Mouse (Mus musculus) ES-Bruce4 (cell line): ENCODE data around the gene Krt34. TPM values are rescaled to one million over a fixed set of nuclear protein-coding genes. Genes with fewer than 3 reads are reported as not detected.
A peak's percentile ranks its signal among the peaks of the same experiment; 100 is the strongest.

ENCODE experiments used
- H3K27ac ChIP-seq: 2 replicates; pipeline ENCODE4 v1.5.1; 2012; ENCODE audit warnings: low read length, inconsistent platforms; ENCODE audit not compliant: insufficient read depth
- H3K27me3 ChIP-seq: 2 replicates; pipeline ENCODE4 v1.6.1; 2012; ENCODE audit warnings: mild to moderate bottlenecking, low read length, inconsistent platforms; ENCODE audit not compliant: control insufficient read depth, poor library complexity, insufficient read depth, severe bottlenecking
- H3K36me3 ChIP-seq: 2 replicates; pipeline ENCODE4 v1.6.1; 2012; ENCODE audit warnings: inconsistent platforms, mild to moderate bottlenecking, low read length, moderate library complexity; ENCODE audit not compliant: control insufficient read depth, poor library complexity, insufficient read depth, severe bottlenecking
- H3K4me1 ChIP-seq: one replicate; pipeline ENCODE4 v1.8.1; 2011; ENCODE audit warnings: low read length; ENCODE audit not compliant: control insufficient read depth, insufficient read depth
- H3K4me3 ChIP-seq: 2 replicates; pipeline ENCODE4 v1.5.1; 2011; ENCODE audit warnings: low read depth, mild to moderate bottlenecking, low read length
- H3K9ac ChIP-seq: 2 replicates; pipeline ENCODE4 v1.6.1; 2012; ENCODE audit warnings: low read depth, mild to moderate bottlenecking, inconsistent platforms; ENCODE audit not compliant: poor library complexity, severe bottlenecking
- H3K9me3 ChIP-seq: replicated peaks from 2 replicates; pipeline ENCODE4 v1.6.1; 2012; ENCODE audit warnings: mild to moderate bottlenecking, low read length, inconsistent platforms; ENCODE audit not compliant: control insufficient read depth, poor library complexity, insufficient read depth, severe bottlenecking
- CTCF ChIP-seq: IDR thresholded peaks from one replicate; pipeline ENCODE4 v1.8.1; 2011; ENCODE audit warnings: low read depth, low read length
- EP300 ChIP-seq: IDR thresholded peaks from 2 replicates; pipeline ENCODE4 v1.6.1; 2011; ENCODE audit warnings: low read depth, low read length; ENCODE audit not compliant: insufficient read depth
- POLR2A ChIP-seq: IDR thresholded peaks from one replicate; pipeline ENCODE4 v1.8.1; 2011; ENCODE audit warnings: low read length; ENCODE audit not compliant: insufficient read depth
- polyA plus RNA-seq: library from polyadenylated mRNA; stranded (reverse); fragments of >200 nt; gene quantifications from 2 replicates; pipeline ENCODE4 v1.2.4, GENCODE M21; 2011; ENCODE audit warnings: low read depth; ENCODE audit not compliant: missing spikeins, insufficient read depth, insufficient read length

Krt34 gene
- polyA plus RNA-seq, 1 experiment: not detected

DNA sequence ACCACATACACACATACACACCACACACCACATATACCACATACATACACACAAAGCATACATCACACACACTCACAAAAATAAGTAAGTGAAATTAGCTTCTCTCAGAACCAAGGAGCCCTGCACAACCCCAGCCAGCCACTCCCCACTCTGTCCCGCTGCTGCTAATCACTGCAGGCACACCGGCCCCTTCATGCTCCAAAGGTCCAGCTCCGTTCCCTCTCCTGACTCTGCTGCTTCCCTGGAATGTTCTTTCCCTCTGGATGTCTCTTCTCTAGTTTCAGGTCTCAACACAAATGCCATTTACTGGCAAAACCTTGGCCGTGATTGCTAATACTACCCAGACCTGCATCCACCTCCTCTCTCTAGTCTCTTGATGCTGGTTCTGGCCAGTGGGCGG is 30.7 kb downstream of the Krt34 start:
- Histone ChIP-seq H3K4me1 (no peaks in the 10 kb centered on the region), H3K4me3 (no peak overlapping the region), H3K9me3 (no peaks in the 10 kb centered on the region), H3K27ac (no peak overlapping the region), H3K27me3 (no peaks in the 10 kb centered on the region), H3K9ac (no peak overlapping the region), H3K36me3 (no peaks in the 10 kb centered on the region)
- TF ChIP-seq CTCF (no peak), POLR2A (no peak), EP300 (no peak)

DNA sequence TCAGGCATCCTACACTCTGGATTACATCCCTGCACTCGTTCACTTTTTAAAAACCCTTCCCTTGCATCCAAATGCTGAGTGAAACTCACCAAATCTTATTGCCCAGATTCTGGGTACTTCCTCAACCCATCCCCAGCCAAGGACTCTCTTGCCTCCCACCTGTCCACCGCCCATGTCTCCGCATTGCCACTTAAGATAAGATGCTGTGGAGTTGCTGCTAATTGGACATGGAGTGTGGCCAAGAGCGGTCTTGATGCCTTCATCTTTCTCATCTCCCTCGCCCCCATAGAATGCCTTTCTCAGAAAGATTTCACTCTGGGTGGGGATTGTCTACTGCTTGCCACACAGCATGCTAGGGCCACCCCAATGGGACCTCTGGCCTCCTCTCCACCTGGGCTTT is 33.0 kb downstream of the Krt34 start:
- Histone ChIP-seq H3K4me1 (no peaks in the 10 kb centered on the region), H3K9me3 (no peaks in the 10 kb centered on the region), H3K27me3 (no peaks in the 10 kb centered on the region), H3K9ac (no peak overlapping the region), H3K4me3 (no peak overlapping the region), H3K27ac (no peak overlapping the region), H3K36me3 (no peaks in the 10 kb centered on the region)
- TF ChIP-seq EP300 (no peak), POLR2A (no peak), CTCF (no peak)

DNA sequence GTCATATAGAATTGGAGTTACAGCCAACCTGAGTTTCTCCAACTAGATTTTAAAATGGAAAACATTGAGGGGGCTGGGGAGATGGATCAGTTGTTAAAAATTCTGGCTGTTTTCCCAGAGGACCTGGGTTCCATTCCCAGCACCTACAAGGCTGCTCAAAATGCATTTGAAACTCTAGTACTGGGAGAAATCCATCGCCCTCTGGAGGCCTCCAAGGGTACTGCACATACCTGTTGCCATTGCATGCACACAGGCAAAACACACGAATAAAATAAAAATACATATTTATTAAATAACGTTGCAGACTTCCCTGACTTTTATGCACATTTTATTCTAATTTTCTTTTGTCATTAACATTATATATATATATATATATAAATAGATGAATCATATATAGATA is 34.7 kb downstream of the Krt34 start:
- TF ChIP-seq EP300 (no peak), CTCF (peak; percentile 15)

DNA sequence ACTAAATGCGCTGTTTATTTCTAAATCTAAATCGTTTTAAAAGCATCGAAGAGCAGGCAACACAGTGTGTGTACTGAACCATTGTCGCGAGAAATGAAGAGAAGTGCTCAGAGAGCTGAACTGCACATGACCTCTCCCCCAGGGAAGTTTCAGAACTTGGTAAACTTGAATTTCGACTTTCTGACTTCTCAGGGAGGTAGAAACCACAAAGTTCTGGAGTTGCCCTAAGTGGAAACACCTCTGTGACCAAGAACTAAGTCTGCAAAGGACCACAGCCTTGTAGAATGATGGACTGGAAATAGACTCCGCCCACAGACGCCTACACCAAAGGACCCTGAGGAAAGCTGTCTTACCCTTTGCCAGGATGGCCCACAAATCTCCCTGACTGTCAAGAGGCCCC is 35.4 kb downstream of the Krt34 start:
- H3K4me1 ChIP-seq: no peaks in the 10 kb centered on the region
- H3K9me3 ChIP-seq: no peaks in the 10 kb centered on the region
- no peak overlapping the region for H3K4me3 ChIP-seq
- H3K27me3 ChIP-seq: no peaks in the 10 kb centered on the region
- no peaks in the 10 kb centered on the region for H3K36me3 ChIP-seq
- no peak for TF ChIP-seq EP300
- no peak for TF ChIP-seq CTCF
- TF ChIP-seq POLR2A: no peak
- H3K27ac ChIP-seq: no peak overlapping the region
- no peak overlapping the region for H3K9ac ChIP-seq

More for the DNA sequence above, 34.7 kb downstream of the Krt34 start:
- H3K4me1 ChIP-seq: no peaks in the 10 kb centered on the region
- H3K27me3 ChIP-seq: no peaks in the 10 kb centered on the region
- H3K27ac ChIP-seq: no peak overlapping the region
- H3K4me3 ChIP-seq: no peak overlapping the region
- no peaks in the 10 kb centered on the region for H3K9me3 ChIP-seq
- H3K36me3 ChIP-seq: no peaks in the 10 kb centered on the region
- H3K9ac ChIP-seq: no peak overlapping the region

DNA sequence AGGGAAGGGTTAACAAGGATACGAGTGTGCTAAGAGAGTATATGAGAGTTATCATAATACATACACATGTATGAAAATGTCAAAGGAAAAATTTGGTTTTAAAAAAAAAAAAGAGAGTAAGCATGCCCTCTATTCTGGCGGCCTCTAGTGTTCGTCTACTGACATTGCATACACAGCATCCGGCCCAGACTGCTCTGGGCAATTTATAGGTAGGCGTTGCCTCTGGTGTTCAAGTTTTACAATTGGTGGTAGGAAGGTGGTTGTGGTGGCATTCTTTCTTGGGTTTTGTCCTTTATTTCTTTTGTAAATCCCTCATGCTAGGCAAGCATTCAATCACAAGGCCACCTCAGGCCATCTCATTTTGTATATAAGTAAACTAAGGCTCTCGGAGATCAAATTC is 36.5 kb downstream of the Krt34 start:
- no peaks in the 10 kb centered on the region for H3K4me1 ChIP-seq
- H3K36me3 ChIP-seq: no peaks in the 10 kb centered on the region
- no peak overlapping the region for H3K4me3 ChIP-seq
- H3K27ac ChIP-seq: no peak overlapping the region
- H3K9ac ChIP-seq: no peak overlapping the region
- no peaks in the 10 kb centered on the region for H3K27me3 ChIP-seq
- TF ChIP-seq EP300 (no peak), CTCF (peak; percentile 60)
- no peaks in the 10 kb centered on the region for H3K9me3 ChIP-seq

DNA sequence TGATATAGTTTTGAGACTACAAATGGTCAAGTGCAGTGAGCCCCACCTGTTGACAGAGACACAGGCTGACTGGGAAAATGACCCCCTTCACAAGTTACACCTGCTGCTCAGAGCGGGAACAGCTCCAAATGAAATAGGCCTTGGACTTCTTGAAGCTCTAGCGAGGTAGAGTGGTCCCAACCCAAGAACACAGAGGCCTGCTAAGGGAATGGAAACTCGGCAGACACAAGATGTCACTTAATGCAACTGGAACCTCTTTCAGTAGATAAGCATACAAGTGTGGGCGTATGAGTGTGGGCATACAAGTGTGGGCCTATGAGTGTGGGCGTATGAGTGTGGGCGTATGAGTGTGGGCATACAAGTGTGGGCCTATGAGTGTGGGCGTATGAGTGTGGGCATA is 42.3 kb downstream of the Krt34 start:
- TF ChIP-seq EP300 (no peak), POLR2A (no peak), CTCF (no peak)
- no peak overlapping the region for H3K9ac ChIP-seq
- H3K36me3 ChIP-seq: no peaks in the 10 kb centered on the region
- H3K27ac ChIP-seq: no peak overlapping the region
- H3K4me1 ChIP-seq: no peaks in the 10 kb centered on the region
- no peaks in the 10 kb centered on the region for H3K9me3 ChIP-seq
- no peak overlapping the region for H3K4me3 ChIP-seq
- no peaks in the 10 kb centered on the region for H3K27me3 ChIP-seq

DNA sequence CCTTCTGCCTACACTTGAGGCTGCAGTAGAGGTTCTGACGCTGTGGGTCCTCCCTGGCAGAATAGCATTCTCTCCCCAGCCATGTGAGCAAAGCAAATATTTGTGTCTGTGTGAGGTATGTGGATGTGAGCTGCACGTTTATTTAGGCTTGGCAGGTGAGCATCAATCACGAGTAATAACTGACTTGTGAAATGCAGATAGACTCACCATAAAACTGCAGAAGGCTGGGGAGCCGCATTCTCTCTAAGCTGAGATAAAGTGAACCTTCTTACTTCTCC is 47.0 kb downstream of the Krt34 start:
- Histone ChIP-seq H3K27me3 (no peaks in the 10 kb centered on the region), H3K9ac (no peak overlapping the region), H3K4me1 (no peaks in the 10 kb centered on the region), H3K36me3 (no peaks in the 10 kb centered on the region), H3K9me3 (no peaks in the 10 kb centered on the region), H3K4me3 (no peak overlapping the region), H3K27ac (no peak overlapping the region)
- TF ChIP-seq POLR2A (no peak), EP300 (no peak), CTCF (no peak)
